Mouse (Mus musculus) left cerebral cortex, adult 11 months (tissue): ENCODE data around the gene Vav3.

ENCODE experiments used
- DNase-seq: peaks from one replicate; pipeline ENCODE4 v3.0.0; 2022; ENCODE audit warnings: low spot score

The Vav3 gene

DNA sequence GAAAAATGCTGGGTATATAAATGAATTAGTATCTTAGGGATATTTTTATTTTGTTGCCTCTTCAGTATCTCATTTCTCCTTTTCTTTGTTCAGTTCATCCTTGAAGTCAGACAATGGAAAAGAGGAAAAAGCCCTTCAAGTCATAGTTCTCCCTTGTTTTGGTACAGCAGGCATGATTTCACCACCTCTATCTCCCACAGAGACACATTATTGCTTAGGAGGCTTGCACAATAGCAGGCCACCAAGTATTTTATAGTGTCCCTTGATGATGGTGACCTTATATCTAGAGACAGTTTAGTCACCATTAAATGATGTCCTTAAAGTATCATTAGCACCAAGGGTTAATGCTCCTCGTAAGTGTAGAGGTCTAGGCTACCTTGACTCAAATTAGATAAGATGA, 171.4 kb downstream of the Vav3 start:
- DNase-seq: no peak

- no peak for DNase-seq
Observed at GRCm38 (mm10) chr3:109515479-109515878, 175.0 kb downstream of the Vav3 start.

GRCm38 (mm10) chr3:109516372-109516771, 175.9 kb downstream of the Vav3 start:
- no peak for DNase-seq

DNA sequence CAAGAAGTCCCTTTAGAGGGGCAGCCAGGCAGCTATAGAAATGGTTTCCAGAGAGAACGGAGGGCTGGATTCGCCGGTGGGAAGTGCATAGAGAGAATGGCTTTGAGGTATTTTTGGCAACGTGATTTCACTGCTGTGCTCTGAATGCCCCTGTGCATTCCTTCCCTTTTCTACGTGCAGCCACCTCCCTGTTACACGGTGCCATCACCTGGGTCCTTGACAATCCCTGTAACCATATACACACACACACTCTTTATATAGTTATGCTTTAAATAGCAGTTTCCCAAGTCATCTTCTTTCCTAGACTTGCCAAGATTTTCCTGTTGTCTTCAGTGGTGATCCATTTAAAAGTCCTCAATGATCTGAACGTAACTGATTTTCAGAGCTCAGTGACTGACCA, 181.7 kb downstream of the Vav3 start:
- DNase-seq: no peak

GRCm38 (mm10) chr3:109525825-109526224, 185.4 kb downstream of the Vav3 start:
- DNase-seq: no peak

- peak; percentile 56 for DNase-seq
Observed at GRCm38 (mm10) chr3:109526246-109526645, 185.8 kb downstream of the Vav3 start.

DNA sequence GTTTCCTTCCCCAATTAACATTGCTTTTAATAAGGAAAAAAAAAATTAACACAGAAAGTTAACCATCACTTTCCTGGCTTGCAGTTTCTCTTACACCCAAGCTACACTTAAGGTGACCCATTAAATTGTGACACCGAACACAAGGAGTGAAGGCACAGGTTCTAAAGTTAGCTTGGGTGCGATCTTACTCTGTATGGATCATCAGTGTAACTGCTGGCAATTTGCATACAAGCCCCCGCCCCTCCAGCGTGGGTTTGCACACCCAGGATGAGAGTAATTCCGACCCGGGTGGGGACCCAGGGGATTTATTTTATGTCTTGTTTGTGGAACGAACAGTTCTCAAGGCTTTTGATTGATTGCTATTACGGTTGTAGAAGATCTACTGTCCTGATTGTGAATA, 186.2 kb downstream of the Vav3 start:
- DNase-seq: no peak

GRCm38 (mm10) chr3:109528688-109529087, 188.2 kb downstream of the Vav3 start:
- DNase-seq: no peak

- no peak for DNase-seq
Observed at GRCm38 (mm10) chr3:109537686-109538085, 197.2 kb downstream of the Vav3 start.

GRCm38 (mm10) chr3:109540009-109540408, 199.6 kb downstream of the Vav3 start:
- DNase-seq: no peak

DNA sequence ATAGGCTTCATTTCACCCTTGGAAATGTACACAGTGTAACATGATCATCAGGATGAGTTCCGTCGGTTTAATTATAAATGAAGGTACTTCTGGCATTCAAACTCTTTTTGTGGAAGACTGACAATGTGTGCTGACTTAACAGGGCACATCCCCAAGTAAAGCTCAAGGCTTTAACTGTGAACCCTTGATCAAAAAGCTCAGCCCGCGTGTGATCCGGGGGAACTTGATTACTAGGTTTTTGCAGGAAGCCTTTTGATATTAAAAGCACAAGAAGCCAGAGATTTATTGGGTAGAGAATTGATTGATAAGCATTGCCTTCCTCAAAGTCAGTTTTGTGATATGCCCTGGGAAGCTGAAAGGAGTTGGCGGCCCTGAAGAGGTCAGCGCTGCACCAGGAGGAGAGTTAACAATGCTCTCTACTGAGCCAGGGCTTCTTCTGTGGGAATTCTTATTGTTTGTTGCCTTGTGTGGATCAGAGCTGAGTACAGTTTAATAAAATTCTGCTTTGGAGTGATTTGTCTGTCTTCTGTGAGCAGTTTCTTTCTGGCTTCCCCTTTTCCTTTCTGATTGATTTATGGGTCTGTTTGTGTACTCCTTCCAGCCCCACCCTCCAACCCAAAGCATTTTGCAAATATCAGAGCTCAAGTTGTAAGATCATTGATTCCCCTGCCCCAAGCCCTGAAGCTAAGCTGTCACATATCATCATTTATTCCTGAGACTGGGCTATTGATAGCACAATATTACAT, 204.2 kb downstream of the Vav3 start:
- DNase-seq: no peak

GRCm38 (mm10) chr3:109557329-109557728, 216.9 kb downstream of the Vav3 start:
- DNase-seq: no peak

DNA sequence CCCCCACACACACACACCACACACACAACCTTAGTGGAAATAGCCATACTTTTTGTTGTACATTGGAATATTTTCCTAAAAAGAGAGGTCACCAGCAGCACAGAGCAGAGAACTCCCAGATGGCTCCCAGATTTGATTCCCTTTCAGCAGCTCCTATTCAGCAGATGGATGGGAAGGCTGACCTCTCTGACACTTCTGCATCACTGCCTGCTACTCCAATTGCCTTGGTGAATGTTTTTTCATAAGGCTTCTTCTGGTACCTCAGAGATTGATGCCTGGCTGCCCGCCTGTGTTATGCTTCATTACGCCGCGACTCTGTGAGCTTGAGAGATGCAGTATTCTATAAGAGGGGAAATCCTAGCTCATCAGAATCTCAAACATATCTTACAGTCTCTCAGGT, 220.8 kb downstream of the Vav3 start:
- no peak for DNase-seq

DNA sequence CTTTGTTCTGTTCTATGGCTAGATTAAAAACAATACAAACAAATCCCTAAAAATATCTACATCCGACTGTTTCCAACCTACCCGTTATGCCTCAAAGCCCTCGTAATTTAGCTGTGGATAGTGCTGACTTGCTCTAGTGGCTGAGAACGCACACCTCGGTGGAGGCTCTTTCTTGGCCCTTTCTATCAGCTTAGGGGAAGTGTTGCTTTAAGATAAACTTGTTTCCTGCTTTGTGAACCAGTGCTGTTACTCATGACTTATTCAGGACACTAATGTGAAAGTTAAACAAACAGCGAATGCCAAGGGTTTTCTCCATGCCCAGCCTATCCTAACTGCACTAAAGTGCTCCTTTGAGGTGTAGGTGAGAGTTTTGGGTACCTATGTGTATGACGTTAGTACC, 221.3 kb downstream of the Vav3 start:
- no peak for DNase-seq

DNA sequence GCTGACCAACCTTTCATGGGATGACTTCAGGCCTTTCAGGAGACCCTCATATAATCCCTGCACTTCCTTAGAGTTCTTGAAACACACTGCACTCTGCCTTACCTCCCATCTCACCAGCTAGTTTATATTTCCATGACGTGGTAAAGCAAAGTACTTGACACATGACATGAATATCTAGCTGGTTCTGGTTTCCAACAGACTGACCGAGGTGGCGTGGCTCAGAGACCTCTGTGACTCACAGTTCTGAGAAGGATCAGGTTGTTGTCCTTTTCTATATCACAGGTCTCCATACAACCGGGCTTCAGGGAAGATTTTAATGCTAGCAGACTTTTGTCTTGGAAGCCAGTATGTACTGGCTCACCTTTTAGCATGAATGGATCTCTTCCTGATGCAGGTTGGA, 221.8 kb downstream of the Vav3 start:
- DNase-seq: no peak

DNA sequence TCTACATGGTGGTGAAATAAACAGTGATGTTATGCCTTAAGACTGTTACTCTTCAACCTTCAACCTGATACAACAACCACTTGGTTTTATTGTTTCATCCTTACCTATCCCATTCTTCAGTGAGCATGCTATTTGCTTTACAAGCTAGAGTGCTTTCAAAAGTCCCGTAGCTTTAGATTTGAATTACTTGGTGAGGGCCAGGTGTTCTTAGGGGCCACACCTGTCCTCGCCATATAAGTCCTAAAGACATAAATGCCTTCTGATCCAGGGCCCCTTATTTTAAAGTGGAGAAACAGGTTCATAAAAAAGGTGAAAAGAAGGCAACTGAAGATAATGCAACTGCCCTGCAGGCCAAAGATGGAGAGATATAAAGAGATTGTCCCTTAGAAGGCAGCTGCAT, 224.0 kb downstream of the Vav3 start:
- no peak for DNase-seq

GRCm38 (mm10) chr3:109568542-109569265, 228.3 kb downstream of the Vav3 start:
- no peak for DNase-seq

DNA sequence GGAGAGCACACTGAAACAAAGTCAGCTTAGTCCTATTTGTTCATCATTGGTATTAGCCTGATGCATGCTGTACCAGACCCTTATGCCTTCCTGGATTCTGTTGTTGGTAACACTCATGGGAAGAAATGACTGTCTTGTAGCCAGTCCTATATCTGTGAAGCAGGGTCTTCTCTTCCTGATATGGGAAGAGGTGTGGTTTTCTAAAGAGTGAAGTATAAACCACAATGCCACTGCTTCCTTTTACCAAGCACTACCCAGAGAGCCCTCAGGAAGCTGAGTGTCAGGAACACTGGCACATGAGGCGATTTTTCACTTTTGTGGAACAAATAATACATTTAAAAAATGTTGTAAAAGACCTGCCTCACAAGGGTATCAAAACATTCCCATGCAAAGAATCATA, 231.0 kb downstream of the Vav3 start:
- DNase-seq: no peak

GRCm38 (mm10) chr3:109572871-109573270, 232.4 kb downstream of the Vav3 start:
- no peak for DNase-seq

DNA sequence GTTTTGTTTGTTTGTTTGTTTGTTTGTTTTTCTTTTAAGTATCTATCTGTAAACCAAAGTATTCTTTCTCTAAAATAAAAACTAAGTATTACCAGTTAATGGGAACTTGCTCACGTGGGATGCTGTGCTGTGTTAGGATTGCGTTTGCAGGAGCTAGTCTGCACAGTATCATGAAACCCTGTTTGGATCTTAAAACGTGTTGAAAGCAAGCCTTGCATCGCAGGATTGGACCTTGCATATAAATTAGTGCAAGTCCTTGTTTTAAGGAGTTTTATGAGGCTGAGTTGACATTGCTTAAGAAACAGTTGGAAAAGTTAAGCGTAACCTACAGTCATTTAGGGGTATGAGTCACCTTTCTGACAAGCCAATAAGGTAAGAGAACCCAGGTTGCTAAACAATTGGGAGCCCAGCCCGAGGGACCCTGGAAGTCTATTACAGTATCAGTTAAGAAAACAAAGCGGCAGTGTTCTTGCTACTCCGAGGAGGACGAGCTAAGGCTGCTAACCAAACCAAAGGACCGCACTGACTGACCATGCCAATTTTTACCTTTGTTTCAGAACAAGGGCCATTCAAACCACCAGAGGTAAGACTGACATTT, 233.2 kb downstream of the Vav3 start:
- DNase-seq: no peak

GRCm38 (mm10) chr3:109574161-109574560, 233.7 kb downstream of the Vav3 start:
- no peak for DNase-seq

DNA sequence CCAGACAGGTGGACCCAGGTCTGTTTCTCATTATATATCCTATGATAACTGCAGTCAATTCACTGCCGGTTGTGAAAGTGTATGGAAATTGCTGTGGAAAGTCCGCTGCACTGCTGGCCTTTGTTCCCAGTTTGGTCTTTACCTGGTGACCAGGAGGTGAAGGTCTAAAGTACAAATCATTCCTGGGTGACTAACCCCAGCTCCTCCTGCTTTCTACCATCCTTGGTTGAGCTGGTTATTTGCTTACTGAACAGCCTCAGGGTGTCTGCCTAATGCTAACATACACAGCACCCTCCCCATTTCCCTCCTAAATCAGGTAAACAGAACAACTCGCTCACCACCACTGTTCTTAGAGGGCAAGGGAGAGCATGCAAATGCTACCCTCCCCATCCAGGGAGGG, 237.9 kb downstream of the Vav3 start:
- no peak for DNase-seq

- DNase-seq: no peak
Observed at GRCm38 (mm10) chr3:109578983-109579382, 238.5 kb downstream of the Vav3 start.
